Mouse (Mus musculus) liver, embryonic 15.5 days (tissue): ENCODE measurements around the gene Kctd19. TPM values are rescaled to one million over a fixed set of nuclear protein-coding genes. Genes with fewer than 3 reads are reported as not detected.

Experiments
- ATAC-seq: fragments of 200-750 bp; cut with Nextera tagmentation; 2 replicates; pipeline ENCODE4 v1.8.0; 2017; ENCODE audit warnings: moderate number of reproducible peaks, mild to moderate bottlenecking, moderate library complexity; ENCODE audit not compliant: insufficient read depth
- H3K27ac ChIP-seq: fragments of 300-500 bp; sonication (generic); replicated peaks from 2 replicates; pipeline ENCODE4 v1.5.1; 2015; ENCODE audit warnings: mild to moderate bottlenecking, inconsistent platforms
- H3K27me3 ChIP-seq: fragments of 300-500 bp; sonication (generic); 2 replicates; pipeline ENCODE4 v1.6.1; 2015; ENCODE audit warnings: mild to moderate bottlenecking, inconsistent platforms
- H3K36me3 ChIP-seq: fragments of 300-500 bp; sonication (generic); replicated peaks from 2 replicates; pipeline ENCODE4 v1.6.1; 2015; ENCODE audit warnings: moderate library complexity, mild to moderate bottlenecking, inconsistent platforms
- H3K4me1 ChIP-seq: fragments of 300-500 bp; sonication (generic); replicated peaks from 2 replicates; pipeline ENCODE4 v1.6.1; 2015; ENCODE audit warnings: inconsistent platforms
- H3K4me2 ChIP-seq: fragments of 300-500 bp; sonication (generic); 2 replicates; pipeline ENCODE4 v1.6.1; 2015; ENCODE audit warnings: moderate library complexity, mild to moderate bottlenecking, inconsistent platforms
- H3K4me3 ChIP-seq: fragments of 300-500 bp; sonication (generic); replicated peaks from 2 replicates; pipeline ENCODE4 v1.5.1; 2015; ENCODE audit warnings: mild to moderate bottlenecking, inconsistent platforms
- H3K9ac ChIP-seq: fragments of 300-500 bp; sonication (generic); 2 replicates; pipeline ENCODE4 v1.6.1; 2015; ENCODE audit warnings: moderate library complexity, mild to moderate bottlenecking, inconsistent platforms
- H3K9me3 ChIP-seq: fragments of 300-500 bp; sonication (generic); replicated peaks from 2 replicates; pipeline ENCODE4 v1.6.1; 2016; ENCODE audit warnings: inconsistent platforms
- WGBS: fragments of 180-500 bp; shearing (Covaris S2); methylation state at CpG from one replicate; pipeline ENCODE4 v1.1.7; 2015; ENCODE audit warnings: mixed read lengths; ENCODE audit not compliant: insufficient replicate concordance; 5-methylcytosine and 5-hydroxymethylcytosine counted together
- polyA plus RNA-seq: library from polyadenylated mRNA; unstranded; fragments of >200 nt; fragmentation: Nextera tagmentation; extraction: Ambion mirVana; gene quantifications from 2 replicates; pipeline ENCODE4 v1.2.1, GENCODE M21; 2015

Gene Kctd19
- polyA plus RNA-seq, 1 experiment from 2014 or later: not detected

DNA sequence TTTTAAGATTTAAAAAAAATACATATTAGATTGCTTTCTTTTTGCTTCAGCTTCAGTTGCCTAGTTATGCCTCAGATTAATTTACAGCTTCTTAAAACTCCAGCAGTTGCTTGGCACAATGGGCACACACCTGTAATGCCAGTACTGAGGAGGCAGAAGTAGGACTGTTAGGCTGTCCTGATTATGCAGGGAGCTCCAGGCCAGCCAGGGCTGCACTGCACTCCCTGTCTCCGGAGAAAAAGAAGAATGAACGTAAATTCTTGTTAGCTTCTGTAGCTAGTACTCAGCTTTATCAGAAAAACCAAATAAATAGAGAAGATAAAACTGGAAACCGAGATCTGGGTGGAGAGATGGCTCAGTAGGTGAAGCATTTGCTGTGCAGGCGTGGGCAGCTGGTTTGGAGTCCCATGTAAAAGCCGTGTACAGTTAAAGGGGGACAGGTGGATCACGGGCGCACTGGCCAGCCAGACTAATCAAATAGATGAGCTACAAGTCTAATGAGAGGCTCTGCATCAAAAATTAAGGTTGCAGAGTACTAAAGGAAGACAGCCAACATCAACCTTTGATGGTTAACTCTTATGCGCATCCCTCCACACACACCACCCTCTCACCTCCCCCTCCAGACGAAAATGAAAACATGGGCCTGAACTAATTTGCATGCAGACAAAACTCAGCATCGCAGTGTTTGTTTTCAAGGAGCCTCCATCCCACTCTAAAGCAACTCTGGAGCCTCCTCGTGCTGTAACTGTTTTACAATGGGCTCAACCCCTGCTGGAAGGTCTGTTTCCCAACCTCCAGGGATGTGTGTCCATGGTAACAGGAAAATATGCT lies 32.2 kb upstream of the Kctd19 start:
- Histone ChIP-seq H3K4me2 (no peak overlapping the region), H3K9me3 (no peaks in the 10 kb centered on the region), H3K27me3 (peaks cover 22% of the 10 kb centered on the region), H3K27ac (peak overlapping the region; percentile 34), H3K4me3 (no peak overlapping the region), H3K9ac (no peak overlapping the region), H3K4me1 (peaks cover 55% of the 10 kb centered on the region), H3K36me3 (no peaks in the 10 kb centered on the region)
- WGBS: 36% methylated on average over 11 of the region's 11 CpGs
- ATAC-seq: no peak

DNA sequence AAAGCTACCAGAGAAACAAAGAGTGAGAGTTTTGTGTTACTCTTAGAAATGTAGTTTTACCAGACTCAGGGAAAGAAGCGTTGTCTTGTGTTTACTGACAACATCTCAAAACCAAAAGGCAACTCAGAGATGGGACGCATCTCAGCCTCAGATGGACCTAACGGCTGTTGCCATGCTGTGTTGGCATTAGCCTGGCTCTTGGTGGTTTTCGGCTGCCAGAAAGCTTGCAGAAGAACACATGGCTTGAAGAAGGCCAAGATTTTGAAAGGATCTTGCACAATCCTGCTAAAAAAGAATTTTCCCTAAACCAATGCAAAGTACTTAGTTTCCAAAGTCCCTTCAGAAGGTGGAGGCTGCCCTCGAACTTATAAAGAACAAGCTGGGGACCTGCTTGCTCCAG lies 29.4 kb upstream of the Kctd19 start:
- Histone ChIP-seq H3K9ac (no peak overlapping the region), H3K27me3 (peaks cover 41% of the 10 kb centered on the region), H3K36me3 (no peaks in the 10 kb centered on the region), H3K4me1 (peaks cover 32% of the 10 kb centered on the region), H3K9me3 (no peaks in the 10 kb centered on the region), H3K27ac (no peak overlapping the region), H3K4me3 (no peak overlapping the region), H3K4me2 (no peak overlapping the region)
- ATAC-seq: no peak
- WGBS: 76% methylated on average over 5 of the region's 5 CpGs

DNA sequence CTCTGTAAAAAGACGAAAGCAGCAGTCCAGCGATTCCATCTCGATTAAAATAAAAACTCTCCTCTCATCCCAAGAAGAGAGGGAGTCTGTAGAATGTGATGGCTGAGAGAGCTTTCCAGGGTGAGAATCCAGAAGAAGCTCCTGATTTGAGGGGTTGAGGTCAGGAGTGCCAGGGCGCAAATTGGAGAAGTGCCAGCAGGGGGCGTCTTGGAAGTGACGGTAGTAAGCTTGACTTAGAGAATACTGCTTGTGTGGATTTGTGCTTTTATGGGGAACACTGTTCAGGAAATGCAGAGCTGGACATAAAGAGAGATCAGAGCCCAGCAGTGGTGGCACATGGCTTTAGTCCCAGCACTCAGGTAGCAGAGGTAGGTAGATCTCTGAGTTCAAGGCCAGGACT lies 28.1 kb upstream of the Kctd19 start:
- no peak overlapping the region for H3K9ac ChIP-seq
- no peak for ATAC-seq
- no peak overlapping the region for H3K4me3 ChIP-seq
- 6% methylated on average over 6 of the region's 6 CpGs for whole genome bisulfite sequencing
- H3K9me3 ChIP-seq: no peaks in the 10 kb centered on the region
- H3K27ac ChIP-seq: no peak overlapping the region
- H3K4me2 ChIP-seq: no peak overlapping the region
- peaks cover 51% of the 10 kb centered on the region for H3K27me3 ChIP-seq
- H3K36me3 ChIP-seq: no peaks in the 10 kb centered on the region
- peaks cover 22% of the 10 kb centered on the region for H3K4me1 ChIP-seq

DNA sequence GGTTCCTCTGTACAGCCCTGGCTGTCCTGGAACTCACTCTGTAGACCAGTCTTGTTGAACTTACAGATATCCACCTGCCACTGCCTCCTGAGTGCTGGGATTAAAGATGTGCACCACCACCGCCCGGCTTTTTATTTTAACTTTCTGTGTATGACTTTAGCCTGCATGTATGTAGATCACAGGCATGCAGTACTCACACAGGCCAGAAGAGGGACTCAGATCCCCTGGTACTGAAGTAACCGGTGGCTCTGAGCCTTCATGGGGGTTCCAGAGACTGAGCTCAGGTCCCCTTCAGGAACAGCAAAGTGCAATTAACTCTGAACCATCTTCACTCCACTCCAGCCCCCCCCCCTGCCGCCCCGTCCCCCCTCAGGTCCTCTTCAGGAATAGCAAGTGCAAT lies 25.6 kb upstream of the Kctd19 start:
- H3K9ac ChIP-seq: no peak overlapping the region
- peaks cover 65% of the 10 kb centered on the region for H3K27me3 ChIP-seq
- no peak for ATAC-seq
- no peaks in the 10 kb centered on the region for H3K9me3 ChIP-seq
- H3K27ac ChIP-seq: no peak overlapping the region
- WGBS: 45% methylated on average over 5 of the region's 5 CpGs
- H3K4me3 ChIP-seq: no peak overlapping the region
- H3K36me3 ChIP-seq: no peaks in the 10 kb centered on the region
- H3K4me2 ChIP-seq: no peak overlapping the region
- peaks cover 3% of the 10 kb centered on the region for H3K4me1 ChIP-seq

DNA sequence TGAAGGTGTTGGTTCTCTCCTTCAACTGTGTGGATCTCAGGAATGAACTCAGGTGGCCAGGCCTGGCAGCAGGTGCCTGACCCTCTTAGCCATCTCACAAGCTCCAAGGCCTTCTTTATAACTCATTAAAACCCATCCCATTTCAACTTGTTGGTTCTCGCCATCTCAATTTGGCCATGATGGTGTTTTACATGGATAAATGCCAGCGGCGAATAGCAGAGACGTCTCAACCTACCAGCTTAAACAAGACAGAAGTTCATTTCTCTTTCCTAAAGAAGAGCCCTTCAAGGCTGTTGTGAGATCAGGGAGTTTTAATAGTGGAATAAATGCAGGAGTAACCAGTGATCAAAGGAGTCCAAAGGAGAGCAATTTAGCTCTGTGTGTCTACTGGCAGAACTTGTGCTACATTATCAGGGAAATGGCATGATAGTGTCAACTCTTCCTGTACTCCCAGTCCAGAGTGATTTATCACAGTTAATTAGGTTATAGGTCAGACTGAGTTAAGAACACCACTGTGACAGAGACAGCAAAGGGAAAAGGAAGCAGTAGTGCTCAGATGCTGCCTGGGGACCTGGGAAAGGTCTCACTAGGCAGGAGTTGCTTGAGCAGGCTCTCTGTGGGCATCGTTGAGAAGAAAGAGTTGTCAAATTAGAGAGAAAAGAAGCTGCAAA lies 23.9 kb upstream of the Kctd19 start:
- Histone ChIP-seq H3K9me3 (no peaks in the 10 kb centered on the region), H3K27me3 (peaks cover 61% of the 10 kb centered on the region), H3K9ac (no peak overlapping the region), H3K4me3 (no peak overlapping the region), H3K27ac (no peak overlapping the region), H3K4me1 (no peaks in the 10 kb centered on the region), H3K36me3 (no peaks in the 10 kb centered on the region), H3K4me2 (no peak overlapping the region)
- 69% methylated on average over 5 of the region's 5 CpGs for WGBS
- no peak for ATAC-seq

DNA sequence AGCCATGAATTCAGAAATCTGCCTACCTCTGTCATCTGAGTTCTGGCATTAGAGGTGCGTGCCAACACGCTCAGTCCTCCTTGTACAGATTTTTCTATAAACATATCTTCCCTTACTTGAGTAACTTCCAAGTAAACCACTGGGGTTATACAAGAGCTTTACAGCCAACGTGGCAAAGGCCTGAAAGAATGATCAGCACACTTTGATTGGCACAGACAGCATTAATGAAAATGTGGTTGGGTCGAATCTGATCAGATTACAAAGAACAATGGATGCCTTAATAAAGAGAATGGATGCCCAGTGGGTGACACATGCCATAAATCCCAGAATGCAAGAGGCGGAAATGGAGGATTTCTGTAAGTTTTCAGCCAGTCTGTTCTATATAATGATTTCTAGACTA lies 22.9 kb upstream of the Kctd19 start:
- H3K4me1 ChIP-seq: no peaks in the 10 kb centered on the region
- H3K4me2 ChIP-seq: no peak overlapping the region
- WGBS: 51% methylated on average over 5 of the region's 5 CpGs
- no peak for ATAC-seq
- no peak overlapping the region for H3K9ac ChIP-seq
- H3K27ac ChIP-seq: no peak overlapping the region
- H3K27me3 ChIP-seq: peaks cover 55% of the 10 kb centered on the region
- no peaks in the 10 kb centered on the region for H3K9me3 ChIP-seq
- H3K36me3 ChIP-seq: no peaks in the 10 kb centered on the region
- no peak overlapping the region for H3K4me3 ChIP-seq

DNA sequence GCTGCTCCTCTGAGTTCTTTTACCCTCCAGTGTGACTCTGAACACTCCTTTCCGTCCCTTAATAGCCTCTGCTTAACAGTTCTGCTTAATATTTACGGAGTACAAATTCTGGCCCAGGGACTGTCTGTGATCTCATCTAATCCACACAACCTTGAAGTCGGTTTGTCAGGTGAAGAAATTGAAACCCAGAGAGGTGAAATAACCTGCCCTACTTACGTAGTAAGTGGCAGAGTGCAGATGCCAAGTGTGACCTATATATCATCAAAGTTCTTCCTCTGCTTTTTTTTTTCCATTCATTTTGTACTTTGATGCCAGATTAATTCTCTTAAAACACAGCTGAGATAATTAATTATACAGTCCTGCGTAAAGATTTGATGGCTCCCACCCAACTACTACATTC lies 20.8 kb upstream of the Kctd19 start:
- Histone ChIP-seq H3K4me3 (no peak overlapping the region), H3K9me3 (no peaks in the 10 kb centered on the region), H3K4me2 (no peak overlapping the region), H3K9ac (no peak overlapping the region), H3K4me1 (no peaks in the 10 kb centered on the region), H3K27ac (no peak overlapping the region), H3K36me3 (no peaks in the 10 kb centered on the region), H3K27me3 (peaks cover 46% of the 10 kb centered on the region)
- ATAC-seq: no peak
- 71% methylated on average over 5 of the region's 5 CpGs for WGBS

DNA sequence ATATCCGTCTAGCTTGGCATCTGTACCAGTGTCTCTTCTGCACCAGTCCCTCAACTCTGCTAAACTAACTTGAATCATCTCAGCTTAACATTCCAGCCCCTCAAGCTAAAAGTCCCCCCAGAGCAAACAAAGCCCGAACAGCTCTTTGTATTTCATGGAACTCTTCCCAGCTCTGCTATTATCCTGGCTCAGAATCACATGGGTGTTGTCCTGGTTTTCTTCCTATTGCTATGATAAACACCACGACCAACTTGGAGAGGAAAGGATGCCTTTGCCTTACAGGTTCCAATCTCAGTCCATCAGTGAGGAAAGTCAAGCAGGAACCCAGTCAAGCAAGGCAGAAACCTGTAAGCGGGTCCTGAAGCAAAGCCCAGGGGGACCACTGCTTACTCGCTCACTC lies 20.2 kb upstream of the Kctd19 start:
- ATAC-seq: no peak
- no peaks in the 10 kb centered on the region for H3K9me3 ChIP-seq
- no peak overlapping the region for H3K9ac ChIP-seq
- no peaks in the 10 kb centered on the region for H3K4me1 ChIP-seq
- H3K36me3 ChIP-seq: no peaks in the 10 kb centered on the region
- H3K27ac ChIP-seq: no peak overlapping the region
- WGBS: 52% methylated on average over 5 of the region's 5 CpGs
- H3K4me2 ChIP-seq: no peak overlapping the region
- peaks cover 41% of the 10 kb centered on the region for H3K27me3 ChIP-seq
- H3K4me3 ChIP-seq: no peak overlapping the region

DNA sequence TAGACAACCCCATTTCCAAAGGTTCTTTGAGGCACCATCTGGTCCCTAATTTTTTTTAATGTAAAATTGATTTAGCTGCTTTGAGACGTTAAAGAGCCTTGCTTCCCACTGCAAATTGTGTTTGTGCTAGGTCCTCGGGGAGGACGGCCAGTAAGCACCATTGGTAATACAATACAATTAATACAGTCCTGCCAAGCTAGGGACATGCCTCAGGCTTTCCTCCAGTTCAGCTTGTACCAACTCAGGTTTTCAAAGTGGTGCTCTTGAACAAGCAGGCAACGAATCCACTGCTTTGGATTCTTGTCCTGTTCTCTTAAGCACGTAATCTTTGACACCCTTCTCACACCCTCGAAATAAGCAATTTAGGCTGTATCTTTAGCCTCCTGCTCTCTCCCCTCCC lies 19.7 kb upstream of the Kctd19 start:
- ATAC-seq: no peak
- Histone ChIP-seq H3K27me3 (peaks cover 41% of the 10 kb centered on the region), H3K4me1 (no peaks in the 10 kb centered on the region), H3K4me3 (no peak overlapping the region), H3K36me3 (no peaks in the 10 kb centered on the region), H3K9me3 (no peaks in the 10 kb centered on the region), H3K27ac (no peak overlapping the region), H3K4me2 (no peak overlapping the region), H3K9ac (no peak overlapping the region)
- WGBS: 62% methylated on average over 6 of the region's 6 CpGs

DNA sequence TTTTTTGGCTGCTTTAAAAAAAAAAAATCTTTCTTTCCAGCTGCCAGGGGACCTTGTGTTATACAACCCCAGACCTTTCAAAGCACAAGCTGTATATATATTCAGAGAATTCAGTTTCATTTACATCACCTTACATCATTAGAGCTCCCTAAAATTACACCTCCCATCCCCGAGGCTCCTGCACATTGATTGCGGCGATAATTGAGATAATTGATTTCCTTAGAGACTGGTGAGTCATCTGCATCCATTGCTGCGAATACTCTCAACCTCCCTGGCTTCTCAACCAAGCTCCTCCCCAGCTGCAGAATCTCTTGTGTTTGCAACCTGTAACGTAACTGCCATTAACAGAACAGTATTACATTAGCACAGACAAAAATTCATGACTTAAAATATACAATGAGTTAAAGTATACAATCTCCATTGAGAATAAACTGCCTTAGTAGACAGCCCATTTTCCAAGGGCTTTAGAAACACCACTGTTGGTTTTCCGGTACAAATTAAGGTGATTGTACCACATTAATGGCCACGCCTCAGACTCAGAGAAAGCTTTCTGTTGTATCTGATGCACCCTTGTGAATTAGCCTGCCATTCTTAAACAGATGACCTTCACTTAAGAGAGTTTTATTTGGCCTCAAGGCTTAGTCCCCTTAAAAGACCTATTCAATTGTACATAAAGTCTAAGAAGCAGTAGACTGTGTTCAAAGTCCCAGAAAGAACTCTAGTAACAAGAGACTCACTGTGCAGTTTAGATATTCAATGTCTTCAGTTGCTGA lies 18.6 kb upstream of the Kctd19 start:
- WGBS: 60% methylated on average over 7 of the region's 7 CpGs
- no peak for ATAC-seq
- H3K36me3 ChIP-seq: no peaks in the 10 kb centered on the region

DNA sequence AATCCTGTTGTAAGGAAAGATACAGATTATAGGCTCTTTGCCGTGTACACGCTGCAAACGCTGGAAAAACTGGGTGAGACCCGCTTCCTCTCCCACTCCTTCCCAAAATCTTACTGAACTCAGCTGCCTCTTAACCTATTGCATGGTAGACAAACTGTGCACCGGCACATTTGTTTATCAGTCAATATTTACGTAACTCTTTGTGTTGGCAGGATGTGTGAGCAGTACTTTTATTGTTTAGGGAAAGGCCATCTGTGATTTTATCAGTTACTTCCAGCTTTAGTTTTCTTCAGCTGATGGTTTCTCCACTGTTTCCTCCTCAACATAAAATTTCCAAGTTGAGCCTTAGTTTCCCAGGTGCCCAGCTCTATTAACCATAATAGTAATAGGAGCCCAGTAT lies 13.6 kb upstream of the Kctd19 start:
- no peak for ATAC-seq
- Histone ChIP-seq H3K4me3 (no peak overlapping the region), H3K9me3 (no peaks in the 10 kb centered on the region), H3K27ac (no peak overlapping the region), H3K4me1 (no peaks in the 10 kb centered on the region), H3K27me3 (peaks cover 21% of the 10 kb centered on the region; the same call in 1 of the 2 replicates), H3K4me2 (no peak overlapping the region), H3K36me3 (no peaks in the 10 kb centered on the region), H3K9ac (no peak overlapping the region)
- WGBS: 39% methylated on average over 6 of the region's 6 CpGs

More for the DNA sequence above, 18.6 kb upstream of the Kctd19 start:
- Histone ChIP-seq H3K9me3 (no peaks in the 10 kb centered on the region), H3K4me1 (no peaks in the 10 kb centered on the region), H3K9ac (no peak overlapping the region), H3K27me3 (peaks cover 31% of the 10 kb centered on the region), H3K27ac (no peak overlapping the region), H3K4me3 (no peak overlapping the region), H3K4me2 (no peak overlapping the region)
